Mouse (Mus musculus) adrenal gland, adult 2 months (tissue): ENCODE measurements around the gene Rhbdf1. TPM values are rescaled to one million over a fixed set of nuclear protein-coding genes. Genes with fewer than 3 reads are reported as not detected.

Experiments used
- DNase-seq: peaks from one replicate; pipeline ENCODE4 v3.0.0; 2021
- long read RNA-seq: library from polyadenylated mRNA; stranded (forward); transcript quantifications from one replicate; pipeline ENCODE4 v2.0.0, GENCODE M21; 2021
- polyA plus RNA-seq: library from polyadenylated mRNA; depleted of rRNA; stranded (reverse); fragments of >200 nt; gene quantifications from 2 replicates; pipeline ENCODE4 v1.2.3, GENCODE M21; 2012; rRNA removed
- total RNA-seq, 2 experiments: library from RNA; stranded (reverse); gene quantifications; 2 replicates each; pipeline ENCODE4 v1.2.3; 2021

Rhbdf1 gene
- 10 to 100 TPM; 28.0 to 28.6 TPM for total RNA-seq
- 137 and 151 TPM in 2 replicates for polyA plus RNA-seq
- long read RNA-seq, transcript Rhbdf1-201 (18 exons, 2,946 nt) = major isoform, 28 of 50 reads
- long read RNA-seq, partial matches to known transcripts = 4 of 50 reads
- long read RNA-seq, other reads (novel, unspliced or antisense) = 17 of 50 reads

DNA sequence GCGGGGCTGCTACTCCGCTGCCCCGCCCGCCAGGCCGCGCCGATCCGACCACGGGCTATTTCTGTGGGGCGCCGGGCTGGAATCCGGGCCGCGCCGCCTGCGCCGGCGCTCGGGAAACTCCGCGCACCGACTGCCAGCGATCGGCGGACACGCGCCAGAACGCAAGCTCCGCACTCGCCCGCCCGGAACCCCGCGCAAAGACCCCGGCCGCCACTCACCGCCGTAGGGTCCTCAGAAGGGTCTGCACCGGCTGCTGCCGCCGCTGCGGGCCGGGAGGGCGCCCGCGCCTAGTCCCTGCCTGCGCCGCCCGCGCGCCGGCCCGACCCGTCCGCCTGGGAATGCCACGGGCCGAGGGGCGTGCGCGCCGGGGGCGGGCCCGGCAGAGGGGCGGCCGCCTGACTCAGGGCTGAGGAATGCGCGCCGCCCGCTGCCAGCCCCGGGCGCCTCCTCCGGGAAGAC is at the start of gene Rhbdf1:
TSS of gene Rhbdf1 (minus strand) at position 350 of the 459 bp plus-strand sequence.
- peak; percentile 84 for DNase-seq

DNA sequence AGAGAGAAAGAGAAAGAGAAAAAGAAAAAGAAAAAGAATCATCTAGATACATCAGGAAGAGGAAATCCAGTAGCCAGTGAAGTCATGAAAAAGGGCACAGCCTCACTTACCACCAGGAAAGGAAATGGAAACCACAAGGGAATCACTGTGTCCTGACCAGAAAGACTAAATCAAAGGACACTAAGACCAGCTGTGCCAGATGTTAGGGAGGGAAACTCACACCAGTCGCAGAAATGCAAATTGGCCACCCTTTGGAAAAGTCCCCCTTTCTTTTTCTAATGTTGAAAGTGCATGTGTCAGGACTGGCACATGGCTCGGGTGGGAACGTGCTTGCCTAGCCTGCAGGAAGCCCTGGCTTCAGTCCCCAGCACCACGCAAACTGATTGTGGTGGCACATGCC is 49.1 kb upstream of the Rhbdf1 start:
- DNase-seq = no peak

DNA sequence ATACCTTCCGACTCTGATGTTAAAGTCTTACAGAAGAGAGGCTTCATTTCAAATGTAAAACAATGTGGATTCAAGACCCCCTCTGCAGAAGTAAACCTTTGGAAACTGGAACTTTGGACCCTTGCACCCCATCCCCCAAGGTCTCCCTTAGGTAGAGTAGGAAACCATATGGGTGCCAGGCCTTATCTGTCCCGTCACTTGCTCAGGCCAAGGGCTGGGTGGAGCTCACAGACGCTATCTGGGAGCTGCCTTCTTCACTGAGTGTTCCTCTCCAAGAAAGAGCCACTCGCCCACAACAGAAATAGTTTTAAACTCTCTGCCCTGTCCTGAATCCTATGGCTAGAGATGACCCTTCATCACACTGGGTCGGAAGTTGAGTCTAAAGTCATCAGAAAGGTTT is 46.9 kb upstream of the Rhbdf1 start:
- DNase-seq = no peak

DNA sequence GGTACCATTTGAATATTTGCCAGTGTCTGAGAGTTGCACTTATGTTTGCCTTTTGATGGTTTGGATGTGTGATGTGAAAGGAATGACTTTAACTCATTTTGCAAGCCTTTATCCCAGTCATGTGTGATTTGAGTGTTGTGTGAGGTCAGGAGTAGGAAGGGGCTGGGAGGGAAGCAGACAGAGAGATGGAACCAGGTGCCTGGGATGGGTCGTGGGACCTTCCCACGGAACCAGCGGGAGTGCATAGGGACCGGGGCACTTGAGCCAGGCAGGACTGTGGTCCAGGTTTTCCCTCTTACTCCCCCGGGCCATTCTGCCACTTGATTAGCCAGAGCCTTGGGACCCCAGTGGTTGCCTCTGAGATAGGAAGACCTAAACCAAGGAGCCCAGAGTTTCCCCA is 45.9 kb upstream of the Rhbdf1 start:
- DNase-seq = no peak

DNA sequence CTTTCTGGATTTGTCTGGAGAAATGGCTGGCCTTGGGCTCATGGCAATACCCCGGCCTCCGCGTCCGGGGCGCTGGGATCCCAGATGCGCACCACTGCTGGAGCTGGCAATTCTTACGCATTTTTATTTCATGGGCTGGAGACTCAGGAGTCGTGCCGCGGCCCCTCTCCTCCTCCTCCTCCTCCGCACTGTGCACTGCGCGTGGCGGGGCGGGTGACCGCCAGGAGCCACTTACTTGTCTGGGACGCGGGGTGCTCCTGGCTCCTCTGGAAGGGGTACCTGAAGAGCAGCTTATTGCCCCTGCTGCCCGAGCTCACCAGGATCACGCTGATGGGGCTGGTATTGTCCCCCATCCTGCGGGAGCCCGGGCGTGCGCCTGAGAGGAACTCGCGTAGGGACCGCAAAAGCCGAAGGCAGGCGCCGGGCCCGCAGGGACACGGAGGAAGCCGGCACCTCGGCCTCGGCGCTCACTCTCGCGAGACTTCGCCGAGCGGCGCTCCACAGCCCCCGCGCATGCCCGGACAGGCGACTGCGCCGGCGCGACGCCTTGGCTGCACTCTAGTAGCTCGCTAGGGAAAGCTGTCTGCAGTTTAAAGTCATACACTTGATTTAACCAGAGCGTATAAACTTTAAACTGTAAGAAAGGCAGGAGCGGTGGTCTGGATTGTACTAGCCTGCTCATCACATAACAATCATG is 45.2 kb upstream of the Rhbdf1 start, which contains the start of gene Nprl3:
TSS of gene Nprl3 (minus strand) at position 520 of the 697 bp plus-strand sequence.
- DNase-seq = peak; percentile 98

DNA sequence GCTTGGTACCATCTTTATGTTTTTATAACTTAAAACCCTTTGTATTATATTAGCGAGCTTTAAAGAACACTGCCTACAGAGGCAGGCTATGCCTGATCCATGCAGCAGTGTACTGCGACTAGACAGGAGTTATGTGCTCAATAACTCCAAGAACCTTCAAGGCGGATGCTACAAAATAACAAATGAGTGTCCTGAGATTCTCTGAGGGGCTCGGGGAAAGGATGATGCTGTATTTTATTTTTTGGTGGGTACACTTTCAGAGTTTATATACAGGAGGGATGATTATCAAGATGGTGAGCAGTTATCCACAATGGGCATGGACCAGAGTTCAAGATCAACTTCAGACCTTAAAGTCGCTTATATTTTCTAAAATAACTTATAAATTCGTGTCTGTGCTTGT is 44.7 kb upstream of the Rhbdf1 start:
- DNase-seq = no peak

DNA sequence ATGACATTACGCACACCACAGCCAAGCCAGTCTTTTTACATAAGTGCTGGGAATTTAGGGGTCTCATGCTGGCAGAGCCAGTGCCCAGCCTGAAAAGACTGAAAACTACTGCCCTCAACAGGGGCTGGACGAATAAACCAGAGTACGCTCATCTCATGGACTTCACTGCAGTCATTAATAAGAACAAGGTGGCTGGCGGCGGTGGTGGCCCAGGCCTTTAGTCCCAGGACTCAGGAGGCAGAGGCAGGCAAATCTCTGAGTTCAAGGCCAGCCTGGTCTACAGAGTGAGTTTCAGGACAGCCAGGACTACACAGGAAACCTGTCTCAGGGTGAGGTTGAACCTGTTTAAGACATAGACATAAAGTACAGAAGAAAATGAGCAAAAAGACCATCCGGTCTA is 44.1 kb upstream of the Rhbdf1 start:
- DNase-seq = no peak

DNA sequence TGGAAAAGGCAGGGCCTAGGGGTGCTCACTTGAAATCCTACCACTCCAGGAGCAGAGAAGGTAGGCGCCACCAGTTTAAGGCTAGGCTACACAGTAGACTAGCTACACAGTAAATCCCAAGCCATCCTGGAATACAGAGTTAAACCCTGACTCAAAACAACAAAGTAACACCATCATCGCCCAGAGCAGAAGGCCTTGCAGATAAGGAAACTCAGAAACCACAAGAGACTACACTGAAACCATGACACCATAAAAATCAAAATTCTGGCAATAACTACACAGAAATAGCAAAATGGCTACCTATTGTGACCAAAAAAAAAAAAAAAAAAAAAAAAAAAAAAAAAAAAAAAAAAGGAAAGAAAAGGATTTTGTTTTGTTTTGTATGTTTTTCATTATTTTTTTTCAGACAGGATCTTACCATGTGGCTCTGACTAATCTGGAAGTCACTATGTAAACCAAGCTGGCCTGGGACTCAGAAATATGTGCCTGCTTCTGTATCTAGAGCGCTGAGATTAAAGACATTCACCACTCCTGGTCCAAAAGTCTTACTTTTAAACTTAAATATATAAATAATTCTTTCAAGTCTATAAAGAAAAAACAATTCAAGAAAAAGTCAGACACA is 43.1 kb upstream of the Rhbdf1 start:
- no peak for DNase-seq

DNA sequence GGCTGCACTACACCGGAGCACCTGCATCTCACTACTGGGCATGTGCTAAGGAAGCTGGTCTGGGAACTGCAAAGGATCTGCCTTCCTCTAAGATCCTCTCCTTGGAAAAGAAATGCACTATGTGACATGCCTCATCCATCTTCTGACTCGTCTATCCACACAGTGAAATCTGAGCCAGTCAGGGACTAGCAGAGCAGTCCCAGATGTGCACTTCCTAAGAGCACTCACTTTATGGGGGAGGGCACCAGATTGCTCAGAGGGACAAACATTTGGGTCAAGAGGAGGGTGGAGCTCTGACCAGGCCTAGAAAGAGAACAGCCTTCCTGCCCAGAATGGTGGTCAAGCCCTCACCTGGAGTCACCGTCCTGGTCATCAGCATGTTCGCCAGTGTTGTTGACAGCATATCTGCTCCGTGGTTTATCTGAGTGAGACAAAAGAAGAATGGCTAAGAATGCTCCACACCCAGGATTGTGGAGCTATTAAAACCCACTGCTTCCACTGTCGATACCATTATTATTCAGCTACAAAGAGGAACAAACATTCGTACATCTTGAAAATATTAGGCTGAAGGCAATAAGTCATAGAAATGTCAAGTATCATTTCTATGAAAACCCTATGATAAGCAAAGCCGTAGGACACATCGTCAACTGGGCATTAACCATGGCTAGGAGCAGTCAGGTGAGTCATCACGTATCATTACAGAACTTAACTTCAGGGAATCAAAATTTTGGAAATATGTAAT is 40.7 kb upstream of the Rhbdf1 start:
- peak; percentile 49 for DNase-seq

DNA sequence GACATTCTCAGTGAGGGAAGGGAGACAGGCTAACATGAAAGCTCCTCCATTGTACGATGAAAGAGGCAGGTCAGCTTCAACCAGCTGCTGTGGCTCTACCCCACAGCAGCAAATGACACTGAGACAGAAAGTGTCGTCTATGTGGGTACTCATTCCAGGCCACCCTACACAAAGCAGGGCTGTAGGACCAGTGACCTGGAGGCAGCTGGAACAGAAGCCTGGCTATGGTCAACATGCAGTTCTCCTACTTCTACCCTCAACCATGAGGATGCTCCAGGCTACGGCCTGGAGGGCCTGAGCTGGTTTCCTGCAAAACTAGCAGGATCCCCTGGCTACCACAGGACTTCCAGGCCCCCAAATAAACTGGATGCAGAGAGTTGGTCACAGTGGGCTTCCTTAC is 34.5 kb upstream of the Rhbdf1 start:
- DNase-seq = no peak

DNA sequence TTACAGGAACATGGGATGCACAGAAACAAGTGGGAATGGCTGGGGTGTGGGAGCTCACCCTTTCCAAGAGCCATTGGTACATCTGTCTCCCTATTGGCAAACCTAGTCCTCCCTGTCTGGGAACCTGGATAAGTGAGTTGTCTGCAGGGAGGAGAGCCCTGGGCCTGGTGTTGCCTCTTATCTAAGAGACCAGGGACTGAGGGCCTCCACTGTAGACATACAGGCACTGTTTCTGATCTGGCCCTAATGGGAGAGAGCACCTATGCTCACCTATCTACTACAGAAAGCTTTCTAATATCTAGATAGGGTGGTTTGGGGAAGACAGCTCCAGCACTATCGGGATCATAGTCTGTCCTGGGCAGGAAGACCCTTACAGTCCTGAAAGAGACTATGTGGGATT is 34.0 kb upstream of the Rhbdf1 start:
- no peak for DNase-seq

DNA sequence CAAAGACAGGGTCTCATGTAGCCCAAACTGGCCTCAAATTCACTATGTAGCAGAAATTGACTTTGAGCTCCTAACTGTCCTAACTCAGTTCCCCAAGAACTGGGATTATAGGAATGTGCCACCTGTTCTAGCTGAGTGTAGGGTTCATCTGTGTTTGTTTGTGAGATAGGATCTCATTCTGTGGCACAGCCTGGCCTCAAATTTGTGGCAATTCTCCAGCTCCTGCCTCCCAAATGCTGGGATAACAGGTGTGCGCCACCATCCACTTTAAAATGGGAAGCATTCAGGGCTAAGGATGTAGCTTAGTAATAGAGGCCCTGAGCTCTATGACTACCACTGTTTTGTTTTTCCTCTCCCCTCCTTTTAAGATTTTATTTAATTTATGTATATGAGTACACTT is 31.0 kb upstream of the Rhbdf1 start:
- no peak for DNase-seq

DNA sequence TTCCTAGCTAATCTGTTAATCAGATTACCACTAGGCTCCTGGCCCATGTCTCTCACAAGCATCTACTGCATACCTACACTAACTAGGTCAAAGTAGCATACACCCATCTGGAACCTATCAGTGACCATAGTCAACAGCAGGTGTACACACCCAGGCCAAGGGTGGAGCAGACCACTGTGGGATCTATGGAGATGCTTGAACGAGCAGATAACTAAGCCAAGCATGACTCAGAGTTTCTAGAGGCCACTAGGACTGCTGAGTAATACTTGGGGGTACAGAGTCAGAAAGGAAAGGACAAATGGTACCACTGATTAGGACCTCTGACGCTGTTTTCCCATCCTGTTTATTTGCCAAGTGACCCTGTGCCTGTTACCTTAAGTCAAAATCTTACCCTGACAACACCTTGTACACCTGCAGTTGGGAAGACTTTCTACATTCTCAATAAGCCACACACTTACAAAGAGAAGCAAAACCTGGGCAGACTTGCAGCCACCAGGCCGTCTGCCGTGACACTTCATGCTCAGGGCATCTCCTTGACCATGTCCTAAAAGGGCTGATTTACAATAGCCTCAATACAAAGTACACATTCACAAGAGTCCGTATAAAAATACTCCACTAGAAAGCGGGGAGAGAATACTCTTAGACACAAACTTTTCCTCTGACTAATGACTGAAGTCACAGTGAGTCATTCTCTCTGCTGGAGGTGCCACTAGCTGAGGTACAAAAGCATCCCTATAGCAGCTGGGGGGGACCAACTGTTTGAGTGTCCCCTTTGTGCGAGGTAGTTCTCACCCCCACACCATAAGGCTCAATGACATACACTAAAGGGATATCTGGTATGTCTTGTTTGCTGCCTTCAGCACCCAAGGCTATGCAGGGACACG is 29.0 kb upstream of the Rhbdf1 start:
- DNase-seq = peak; percentile 54

DNA sequence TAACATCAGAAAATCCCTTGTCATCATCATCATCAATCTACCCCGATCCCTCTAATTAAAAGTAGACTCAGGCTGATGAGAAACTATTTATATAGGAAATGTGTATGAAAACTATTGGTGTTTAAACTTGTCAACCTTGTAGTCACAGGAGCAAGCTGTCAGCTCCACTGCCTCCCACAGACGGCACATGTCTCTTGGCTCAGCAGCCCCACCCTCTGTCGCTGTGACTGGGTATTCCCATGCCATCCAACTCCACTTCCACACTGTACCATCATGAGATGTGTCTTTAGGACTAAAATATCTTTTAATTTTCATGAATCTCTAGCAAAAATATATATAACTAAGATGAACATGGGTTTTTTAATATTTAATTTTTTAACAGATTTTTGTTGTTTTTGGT is 26.2 kb upstream of the Rhbdf1 start:
- no peak for DNase-seq

DNA sequence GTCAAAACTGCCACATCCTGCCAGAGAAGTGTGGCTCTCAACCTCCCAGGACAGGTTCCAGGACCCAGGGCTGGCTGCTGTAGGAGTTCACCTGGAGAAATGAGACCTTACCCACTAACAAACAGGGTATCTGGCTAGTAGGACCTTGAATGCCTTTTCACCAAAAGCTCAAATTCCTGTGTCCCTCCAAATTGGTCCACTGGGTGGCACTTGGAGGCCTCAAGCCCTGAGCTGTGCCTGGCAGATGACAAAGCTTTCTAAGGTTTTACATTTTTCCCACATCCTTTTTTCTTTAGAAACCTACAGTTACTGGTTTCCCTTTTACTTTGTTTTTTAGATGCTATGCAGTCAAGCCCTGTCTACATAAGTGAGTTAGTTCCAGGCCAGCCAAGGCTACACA is 25.0 kb upstream of the Rhbdf1 start:
- DNase-seq = no peak

DNA sequence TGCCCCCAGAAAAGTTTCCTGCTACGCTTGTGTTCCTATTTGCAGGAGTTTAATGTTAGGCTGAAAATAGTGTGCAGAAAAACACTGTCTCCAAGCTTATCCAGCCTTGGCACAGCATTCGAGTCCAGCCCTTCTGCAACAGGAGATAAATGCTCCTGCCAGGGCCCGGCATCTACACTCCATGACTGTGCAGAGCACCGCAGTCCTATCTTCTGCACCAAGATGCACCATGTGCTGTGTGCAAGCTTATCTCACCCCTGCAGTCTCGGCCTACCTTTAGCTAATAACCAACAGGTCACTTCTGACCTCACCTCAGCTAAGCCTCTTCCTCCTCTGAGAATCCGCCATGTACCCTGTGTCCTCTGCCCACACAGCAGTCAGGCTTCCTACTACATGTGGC is 23.5 kb upstream of the Rhbdf1 start:
- no peak for DNase-seq

DNA sequence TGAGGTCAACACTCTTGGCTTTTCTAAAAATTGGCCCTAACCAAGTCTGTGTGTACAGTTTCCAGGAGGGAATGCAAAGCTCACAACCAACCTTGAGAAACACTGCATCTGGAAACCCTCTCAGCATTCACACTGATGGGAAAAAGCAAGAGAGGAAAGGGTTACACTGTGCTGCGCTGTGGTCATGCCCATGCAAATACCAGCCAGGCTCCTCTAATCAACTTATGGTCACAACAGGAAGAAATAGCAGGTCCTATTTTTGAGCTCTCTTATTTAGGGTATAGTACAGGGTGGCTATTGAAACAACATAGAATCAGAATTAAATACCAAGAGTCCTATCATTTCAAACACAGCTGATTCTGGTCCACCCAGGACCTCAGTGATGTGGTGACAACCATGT is 22.5 kb upstream of the Rhbdf1 start:
- no peak for DNase-seq

DNA sequence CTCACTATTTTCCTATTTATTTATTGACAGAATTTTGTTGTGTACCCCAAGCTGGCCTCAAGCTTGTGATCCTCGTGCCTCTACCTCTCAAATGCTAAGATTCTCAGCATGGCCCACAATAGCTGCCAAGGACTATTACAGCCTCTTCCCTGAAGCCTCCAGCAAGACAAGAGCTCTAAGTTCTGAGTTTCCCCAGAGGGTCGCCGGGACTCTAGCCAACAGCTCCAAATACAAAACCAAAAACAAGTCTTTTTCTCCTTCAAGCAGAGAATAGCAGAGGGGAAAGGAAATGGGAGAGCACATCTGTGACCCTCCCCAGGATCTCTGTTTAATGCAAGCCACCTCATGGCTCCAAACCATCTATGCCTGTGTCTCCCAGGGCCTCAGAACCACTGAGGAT is 22.0 kb upstream of the Rhbdf1 start:
- no peak for DNase-seq

DNA sequence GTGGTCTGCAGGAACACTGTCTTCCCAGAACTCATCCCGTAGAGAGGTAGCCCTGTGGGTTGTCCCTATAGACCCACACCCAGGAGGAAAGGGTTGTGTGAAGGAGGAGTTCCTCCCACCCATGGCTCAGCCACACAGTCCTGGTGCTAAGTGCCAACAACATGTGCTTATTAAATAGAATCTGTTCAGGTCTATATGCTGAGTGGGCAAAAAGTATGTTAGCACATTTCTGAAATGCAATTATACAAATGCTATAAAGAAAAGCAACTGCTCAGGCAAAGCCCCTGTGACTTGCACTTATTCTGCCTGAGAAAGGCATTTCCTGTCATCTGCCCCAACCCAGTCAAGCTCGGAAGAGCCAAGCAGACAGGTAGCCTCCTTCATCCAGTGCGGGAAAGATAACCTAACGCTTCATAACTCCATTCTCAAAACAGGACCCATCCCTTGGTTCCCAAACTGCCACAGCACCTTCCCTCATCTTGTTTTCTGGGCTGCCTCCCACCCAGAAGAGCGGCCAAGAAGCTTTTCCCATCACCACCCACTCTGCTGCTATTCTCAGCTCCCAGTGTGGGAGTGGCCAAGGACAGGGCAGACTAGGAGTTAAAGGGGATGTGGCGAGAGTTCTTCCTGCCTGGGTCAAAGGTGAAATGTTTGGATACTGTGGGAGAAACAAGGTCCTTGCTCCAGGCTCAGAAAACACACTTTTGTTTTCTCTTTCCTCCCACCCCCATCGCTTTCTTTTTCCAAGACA is 21.3 kb upstream of the Rhbdf1 start:
- no peak for DNase-seq

DNA sequence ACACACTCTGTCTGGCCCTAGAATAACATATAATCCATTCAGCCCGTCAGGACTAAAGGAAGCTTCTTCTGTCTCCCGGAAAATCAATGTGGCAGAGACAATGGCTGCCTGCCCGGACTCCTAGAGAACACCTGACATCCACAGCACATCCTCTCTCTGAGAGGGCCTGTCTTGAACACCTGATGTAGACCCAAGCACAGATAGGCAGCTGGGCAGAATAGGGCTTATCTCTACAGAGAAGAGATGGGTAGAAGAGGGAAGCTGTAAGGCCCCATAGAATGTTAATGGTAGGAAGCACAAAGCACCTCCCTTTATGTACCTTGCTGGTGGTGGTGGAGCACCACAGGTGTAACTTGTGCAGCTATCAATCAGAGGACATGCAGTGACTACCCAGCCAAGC is 20.1 kb upstream of the Rhbdf1 start:
- DNase-seq = no peak

DNA sequence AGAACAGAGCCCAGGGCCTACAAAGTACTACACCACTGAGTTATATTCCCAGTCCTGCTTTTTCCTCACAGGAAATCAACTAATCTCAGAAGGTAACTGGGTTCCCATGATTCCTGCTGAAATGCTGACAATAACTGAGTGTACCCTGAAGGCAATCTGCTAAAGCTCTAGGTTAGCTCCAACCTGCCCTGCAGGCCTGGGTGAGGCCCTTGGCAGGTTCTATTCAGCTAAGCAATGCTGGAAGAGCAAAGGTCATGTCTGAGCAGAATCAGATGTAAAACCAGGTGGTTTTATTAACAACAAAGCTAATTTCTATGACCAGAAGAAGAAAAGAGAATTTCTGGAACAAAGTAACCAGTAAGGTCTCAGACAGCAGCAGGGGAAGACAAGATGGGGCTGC is 19.3 kb upstream of the Rhbdf1 start:
- no peak for DNase-seq
